Mouse (Mus musculus): Measurements from ENCODE around the gene 1700030J22Rik. TPM values are rescaled to one million over a fixed set of nuclear protein-coding genes. Genes with fewer than 3 reads are reported as not detected.

1700030J22Rik gene
- total and polyA plus RNA-seq, 3 experiments = 0.21 to 0.46 (median 0.35) TPM

- in situ Hi-C loops (cut with MboI; ENCODE audit: low pct_ligation_motif_present, low pct_unique_long_range_greater_than_20kb, low sequenced_read_pairs) (no loop called here), dilution Hi-C loops (cut with MboI; ENCODE audit: extremely low pct_ligation_motif_present, extremely low pct_unique_long_range_greater_than_20kb, low sequenced_read_pairs) (no loop called here)
- H3K79me2 ChIP-seq (replicated peaks; ENCODE audit: control insufficient read depth, extremely low read depth, insufficient read depth, poor library complexity, severe bottlenecking) = no peaks in the 10 kb centered on the region
- TF ChIP-seq MAZ (IDR thresholded peaks at IDR 0.05; ENCODE audit: low read depth, low read length) = no peak
- no peak for TF ChIP-seq USF2 (conservative IDR thresholded peaks at IDR 0.05; ENCODE audit: low read depth, low read length)
- no peak for TF ChIP-seq ETS1 (conservative IDR thresholded peaks at IDR 0.05; ENCODE audit: low read depth, low read length)
- no peak for TF ChIP-seq IRF4 (IDR thresholded peaks at IDR 0.05; ENCODE audit: low read depth, low read length)
- no peak for TF ChIP-seq MAX (IDR thresholded peaks at IDR 0.05; ENCODE audit: low read length)
- TF ChIP-seq RAD21 (IDR thresholded peaks at IDR 0.05; ENCODE audit: low read depth, low read length) = no peak
- no peak for TF ChIP-seq SIN3A (IDR thresholded peaks at IDR 0.05; ENCODE audit: low read length)
- TF ChIP-seq MYC (IDR thresholded peaks at IDR 0.05; ENCODE audit: low read depth, low read length) = no peak
- no peak for TF ChIP-seq E2F4 (IDR thresholded peaks at IDR 0.05; ENCODE audit: insufficient replicate concordance, low read depth, low read length)
- TF ChIP-seq ELF1 (IDR thresholded peaks at IDR 0.05; ENCODE audit: low read depth, low read length) = no peak
- no peak for TF ChIP-seq CTCF (conservative IDR thresholded peaks at IDR 0.05 in 1 of 2, IDR thresholded peaks at IDR 0.05 in 1 of 2; ENCODE audit: low read depth in 2 of 2, low read length in 2 of 2)
- TF ChIP-seq JUND (conservative IDR thresholded peaks at IDR 0.05; ENCODE audit: low read depth, low read length) = no peak
- no peak for TF ChIP-seq ZC3H11A (IDR thresholded peaks at IDR 0.05; ENCODE audit: low read depth, low read length)
- no peak for TF ChIP-seq GABPA (IDR thresholded peaks at IDR 0.05; ENCODE audit: insufficient replicate concordance, low read depth, low read length)
- no peak for TF ChIP-seq TCF12 (IDR thresholded peaks at IDR 0.05; ENCODE audit: low read depth, low read length)
- no peak for TF ChIP-seq CHD2 (IDR thresholded peaks at IDR 0.05; ENCODE audit: low read length)
- no peak for TF ChIP-seq MEF2A (IDR thresholded peaks at IDR 0.05; ENCODE audit: borderline replicate concordance, low read depth, low read length)
- no peak for TF ChIP-seq UBTF (IDR thresholded peaks at IDR 0.05; ENCODE audit: low read depth, low read length)
- no peaks in the 10 kb centered on the region for H3K4me1 ChIP-seq (ENCODE audit: control insufficient read depth in 1 of 2, insufficient read depth in 2 of 2)
- H3K36me3 ChIP-seq (replicated peaks in 1 of 2; ENCODE audit: control insufficient read depth in 1 of 2, insufficient read depth in 1 of 2, low read length in 1 of 2) = no peaks in the 10 kb centered on the region
- no peaks in the 10 kb centered on the region for H3K9me3 ChIP-seq (replicated peaks; ENCODE audit: low read length)
- DNase-seq (ENCODE audit: extremely low read depth) = no peak
- H3K4me2 ChIP-seq (ENCODE audit: insufficient read depth, low read depth, poor library complexity, severe bottlenecking) = no peak overlapping the region
- H3K9ac ChIP-seq (ENCODE audit: insufficient read depth, low read depth) = no peak overlapping the region
- H3K4me3 ChIP-seq (replicated peaks in 1 of 3; ENCODE audit: low read depth in 2 of 3, low read length in 2 of 3, poor library complexity in 1 of 3) = no peak overlapping the region
- no peak overlapping the region for H3K27ac ChIP-seq (ENCODE audit: insufficient read depth, low read depth)
- peaks cover 22% of the 10 kb centered on the region for H3K27me3 ChIP-seq (replicated peaks)
Measured at GRCm38 (mm10) chr8:117017896-117018295, 39.1 kb upstream of the 1700030J22Rik start.

DNA sequence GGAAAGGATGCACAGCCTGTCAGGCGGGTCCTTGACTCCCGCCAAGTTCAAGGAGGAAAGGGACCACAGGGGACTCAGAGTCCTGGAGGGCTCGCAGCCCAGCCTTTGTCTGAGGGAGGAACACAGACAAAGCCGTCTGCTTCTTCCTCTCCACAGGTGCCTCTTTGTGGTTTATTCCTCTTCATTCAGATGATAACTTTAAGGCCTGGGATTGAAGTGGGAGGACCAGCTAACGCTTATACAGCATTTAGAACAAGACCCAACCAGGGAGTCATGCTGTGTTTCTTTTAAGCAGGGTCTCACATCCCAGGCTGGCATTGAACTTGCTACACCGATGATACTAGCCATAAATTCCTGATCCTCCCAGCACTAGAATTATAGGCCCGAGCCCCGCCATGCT lies 38.2 kb upstream of the 1700030J22Rik start:
- in situ Hi-C loops (cut with MboI; ENCODE audit: low pct_ligation_motif_present, low pct_unique_long_range_greater_than_20kb, low sequenced_read_pairs) = no loop called here

More for the DNA sequence above, 38.2 kb upstream of the 1700030J22Rik start:
- DNase-seq (ENCODE audit: extremely low read depth) = no peak
- Histone ChIP-seq H3K9me3 (replicated peaks; ENCODE audit: low read length) (no peaks in the 10 kb centered on the region), H3K27me3 (replicated peaks) (peaks cover 20% of the 10 kb centered on the region), H3K4me1 (ENCODE audit: control insufficient read depth in 1 of 2, insufficient read depth in 2 of 2) (no peaks in the 10 kb centered on the region), H3K36me3 (replicated peaks in 1 of 2; ENCODE audit: control insufficient read depth in 1 of 2, insufficient read depth in 1 of 2, low read length in 1 of 2) (no peaks in the 10 kb centered on the region), H3K4me2 (ENCODE audit: insufficient read depth, low read depth, poor library complexity, severe bottlenecking) (no peak overlapping the region), H3K4me3 (replicated peaks in 1 of 3; ENCODE audit: low read depth in 2 of 3, low read length in 2 of 3, poor library complexity in 1 of 3) (no peak overlapping the region), H3K79me2 (replicated peaks; ENCODE audit: control insufficient read depth, extremely low read depth, insufficient read depth, poor library complexity, severe bottlenecking) (no peaks in the 10 kb centered on the region), H3K27ac (ENCODE audit: insufficient read depth, low read depth) (no peak overlapping the region), H3K9ac (ENCODE audit: insufficient read depth, low read depth) (no peak overlapping the region)
- dilution Hi-C loops (cut with MboI; ENCODE audit: extremely low pct_ligation_motif_present, extremely low pct_unique_long_range_greater_than_20kb, low sequenced_read_pairs) = no loop called here
- TF ChIP-seq POLR2A (IDR thresholded peaks at IDR 0.05; ENCODE audit: low read depth, low read length) (no peak), CTCF (conservative IDR thresholded peaks at IDR 0.05 in 1 of 2, IDR thresholded peaks at IDR 0.05 in 1 of 2; ENCODE audit: low read depth in 2 of 2, low read length in 2 of 2) (no peak), MYC (IDR thresholded peaks at IDR 0.05; ENCODE audit: low read depth, low read length) (no peak), JUN (IDR thresholded peaks at IDR 0.05; ENCODE audit: insufficient read depth, low read depth, low read length) (no peak), MEF2A (IDR thresholded peaks at IDR 0.05; ENCODE audit: borderline replicate concordance, low read depth, low read length) (no peak), ZMIZ1 (IDR thresholded peaks at IDR 0.05; ENCODE audit: low read depth, low read length) (no peak), RAD21 (IDR thresholded peaks at IDR 0.05; ENCODE audit: low read depth, low read length) (no peak), TBP (conservative IDR thresholded peaks at IDR 0.05; ENCODE audit: low read depth, low read length) (no peak), CHD2 (IDR thresholded peaks at IDR 0.05; ENCODE audit: low read length) (no peak), ETS1 (conservative IDR thresholded peaks at IDR 0.05; ENCODE audit: low read depth, low read length) (no peak), GABPA (IDR thresholded peaks at IDR 0.05; ENCODE audit: insufficient replicate concordance, low read depth, low read length) (no peak), USF1 (IDR thresholded peaks at IDR 0.05; ENCODE audit: low read depth, low read length) (no peak), PAX5 (IDR thresholded peaks at IDR 0.05; ENCODE audit: low read length) (no peak), ZNF384 (IDR thresholded peaks at IDR 0.05; ENCODE audit: low read depth, low read length) (no peak), UBTF (IDR thresholded peaks at IDR 0.05; ENCODE audit: low read depth, low read length) (no peak), NELFE (IDR thresholded peaks at IDR 0.05; ENCODE audit: low read depth, low read length) (no peak), SMC3 (IDR thresholded peaks at IDR 0.05; ENCODE audit: low read depth, low read length) (no peak), ZC3H11A (IDR thresholded peaks at IDR 0.05; ENCODE audit: low read depth, low read length) (no peak), TCF12 (IDR thresholded peaks at IDR 0.05; ENCODE audit: low read depth, low read length) (no peak)
